Mouse (Mus musculus) c-Kit-positive CD71-negative TER-119-negative erythroid progenitor cells, embryonic 14.5 days (primary cell): ENCODE results near the gene Arhgef7.

Experiments
- DNase-seq: peaks from one replicate; pipeline ENCODE4 v3.0.0-alpha.2; 2013; ENCODE audit warnings: low read depth

The Arhgef7 gene

GRCm38 (mm10) chr8:11797729-11798479, 70.4 kb downstream of the Arhgef7 start:
- DNase-seq: no peak

- DNase-seq: no peak
These were observed 71.0 kb downstream of the Arhgef7 start for GRCm38 (mm10) chr8:11798480-11798867.

GRCm38 (mm10) chr8:11799098-11799497, 71.6 kb downstream of the Arhgef7 start:
- DNase-seq: no peak

GRCm38 (mm10) chr8:11800481-11800880, 73.0 kb downstream of the Arhgef7 start:
- DNase-seq: no peak

GRCm38 (mm10) chr8:11801571-11801970, 74.0 kb downstream of the Arhgef7 start:
- no peak for DNase-seq

- DNase-seq: no peak
These were observed 77.4 kb downstream of the Arhgef7 start for GRCm38 (mm10) chr8:11804914-11805313.

- no peak for DNase-seq
These were observed 78.7 kb downstream of the Arhgef7 start for GRCm38 (mm10) chr8:11806252-11806651.

- no peak for DNase-seq
These were observed 79.8 kb downstream of the Arhgef7 start for GRCm38 (mm10) chr8:11807361-11807760.

GRCm38 (mm10) chr8:11808047-11808446, 80.5 kb downstream of the Arhgef7 start:
- DNase-seq: no peak

- DNase-seq: no peak
These were observed 82.9 kb downstream of the Arhgef7 start for GRCm38 (mm10) chr8:11810426-11810825.

GRCm38 (mm10) chr8:11813801-11814200, 86.3 kb downstream of the Arhgef7 start:
- no peak for DNase-seq

- no peak for DNase-seq
These were observed 87.7 kb downstream of the Arhgef7 start for GRCm38 (mm10) chr8:11815206-11815605.

GRCm38 (mm10) chr8:11820136-11820535, 92.6 kb downstream of the Arhgef7 start:
- DNase-seq: no peak

- no peak for DNase-seq
These were observed 93.0 kb downstream of the Arhgef7 start for GRCm38 (mm10) chr8:11820568-11820967.

GRCm38 (mm10) chr8:11821451-11822206, 94.1 kb downstream of the Arhgef7 start:
- no peak for DNase-seq

GRCm38 (mm10) chr8:11822550-11823060, 95.1 kb downstream of the Arhgef7 start:
- DNase-seq: no peak

- DNase-seq: no peak
These were observed 98.2 kb downstream of the Arhgef7 start for GRCm38 (mm10) chr8:11825756-11826155.

GRCm38 (mm10) chr8:11827312-11827711, 99.8 kb downstream of the Arhgef7 start:
- DNase-seq: no peak

- no peak for DNase-seq
These were observed 102.9 kb downstream of the Arhgef7 start for GRCm38 (mm10) chr8:11830214-11831046.

- no peak for DNase-seq
These were observed 103.7 kb downstream of the Arhgef7 start for GRCm38 (mm10) chr8:11831174-11831573.

GRCm38 (mm10) chr8:11831939-11832338, 104.4 kb downstream of the Arhgef7 start:
- DNase-seq: no peak

GRCm38 (mm10) chr8:11833157-11833556, 105.6 kb downstream of the Arhgef7 start:
- no peak for DNase-seq
